Mouse (Mus musculus) adrenal gland, postnatal 25 days (tissue): ENCODE results near the gene Pemt. TPM values are rescaled to one million over a fixed set of nuclear protein-coding genes. Genes with fewer than 3 reads are reported as not detected.

Experiments
- DNase-seq: peaks from one replicate; pipeline ENCODE4 v3.0.0; 2021; ENCODE audit warnings: mixed read lengths
- total RNA-seq: library from RNA; stranded (reverse); gene quantifications from 2 replicates; pipeline ENCODE4 v1.2.3, GENCODE M21; 2021

Pemt gene
- total RNA-seq, 1 experiment from 2014 or later: 5.1 TPM

- no peak for DNase-seq
These were observed 10.2 kb upstream of the Pemt start for GRCm38 (mm10) chr11:60056520-60056919.

GRCm38 (mm10) chr11:60048841-60049240 is 2.6 kb upstream of the Pemt start:
- no peak for DNase-seq

- no peak for DNase-seq
These were observed 622 bp downstream of the Pemt start for GRCm38 (mm10) chr11:60045676-60046057.

GRCm38 (mm10) chr11:60044777-60045176 is 1.5 kb downstream of the Pemt start:
- DNase-seq: no peak

GRCm38 (mm10) chr11:60042277-60042676 is 4.0 kb downstream of the Pemt start:
- no peak for DNase-seq

- no peak for DNase-seq
These were observed 9.6 kb downstream of the Pemt start for GRCm38 (mm10) chr11:60036537-60037220.

- no peak for DNase-seq
These were observed 11.3 kb downstream of the Pemt start for GRCm38 (mm10) chr11:60034911-60035400.

- no peak for DNase-seq
These were observed 12.0 kb downstream of the Pemt start for GRCm38 (mm10) chr11:60034293-60034692.

GRCm38 (mm10) chr11:60032586-60033430 is 13.5 kb downstream of the Pemt start:
- no peak for DNase-seq

- no peak for DNase-seq
These were observed 15.4 kb downstream of the Pemt start for GRCm38 (mm10) chr11:60030747-60031331.

- no peak for DNase-seq
These were observed 16.3 kb downstream of the Pemt start for GRCm38 (mm10) chr11:60029976-60030375.

- DNase-seq: peak; percentile 48
These were observed 18.1 kb downstream of the Pemt start for GRCm38 (mm10) chr11:60027913-60028875.

GRCm38 (mm10) chr11:60027272-60027671 is 19.0 kb downstream of the Pemt start:
- peak; percentile 83 for DNase-seq

GRCm38 (mm10) chr11:60026166-60026565 is 20.1 kb downstream of the Pemt start:
- DNase-seq: no peak

GRCm38 (mm10) chr11:60021201-60021600 is 25.1 kb downstream of the Pemt start:
- DNase-seq: no peak

GRCm38 (mm10) chr11:60016726-60017125 is 29.6 kb downstream of the Pemt start:
- no peak for DNase-seq

GRCm38 (mm10) chr11:60011516-60011915 is 34.8 kb downstream of the Pemt start:
- DNase-seq: no peak

- DNase-seq: no peak
These were observed 36.8 kb downstream of the Pemt start for GRCm38 (mm10) chr11:60009451-60009850.

- DNase-seq: no peak
These were observed 40.4 kb downstream of the Pemt start for GRCm38 (mm10) chr11:60005866-60006265.

- DNase-seq: no peak
These were observed 41.6 kb downstream of the Pemt start for GRCm38 (mm10) chr11:60004716-60005115.

GRCm38 (mm10) chr11:60003811-60004210 is 42.5 kb downstream of the Pemt start:
- no peak for DNase-seq
